Mouse (Mus musculus): ENCODE measurements around the gene Slk. TPM values are rescaled to one million over a fixed set of nuclear protein-coding genes. Genes with fewer than 3 reads are reported as not detected.
A peak's percentile ranks its signal among the peaks of the same experiment; 100 is the strongest.

Gene Slk
- total and polyA plus RNA-seq, 3 experiments, result 21.1 to 33.6 (median 25.5) TPM

DNA sequence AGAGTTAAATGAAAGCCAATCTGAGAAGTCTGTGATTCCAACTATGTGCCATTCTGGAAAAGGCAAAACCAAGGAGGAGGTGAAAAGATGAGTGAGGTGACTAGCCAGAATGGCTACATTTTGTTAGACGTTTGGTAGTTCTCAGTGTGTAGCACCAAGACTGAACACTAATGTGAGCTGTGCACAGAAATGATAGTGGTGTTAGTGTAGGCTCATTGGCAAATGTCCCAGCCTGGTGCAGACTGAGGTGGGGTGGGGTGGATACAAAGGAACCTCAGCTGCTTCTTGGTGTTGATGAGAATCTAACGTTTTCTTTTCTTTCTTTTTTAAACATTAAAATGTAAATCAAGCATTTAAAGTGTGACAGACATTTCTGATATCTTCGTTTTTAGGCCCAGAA is 29.0 kb downstream of the Slk start:
- TF ChIP-seq E2F4 (IDR thresholded peaks at IDR 0.05; ENCODE audit: insufficient replicate concordance, low read depth, low read length) (no peak), NRF1 (IDR thresholded peaks at IDR 0.05; ENCODE audit: low read depth, low read length) (no peak), SIN3A (IDR thresholded peaks at IDR 0.05; ENCODE audit: low read length) (no peak), MEF2A (IDR thresholded peaks at IDR 0.05; ENCODE audit: borderline replicate concordance, low read depth, low read length) (no peak), PAX5 (IDR thresholded peaks at IDR 0.05; ENCODE audit: low read length) (no peak), ELF1 (IDR thresholded peaks at IDR 0.05; ENCODE audit: low read depth, low read length) (no peak), USF2 (conservative IDR thresholded peaks at IDR 0.05; ENCODE audit: low read depth, low read length) (no peak), IRF4 (IDR thresholded peaks at IDR 0.05; ENCODE audit: low read depth, low read length) (no peak), JUND (conservative IDR thresholded peaks at IDR 0.05; ENCODE audit: low read depth, low read length) (no peak), ZMIZ1 (IDR thresholded peaks at IDR 0.05; ENCODE audit: low read depth, low read length) (no peak), POLR2AphosphoS2 (IDR thresholded peaks at IDR 0.05; ENCODE audit: low read depth, low read length) (no peak)
- H3K9me3 ChIP-seq (replicated peaks; ENCODE audit: low read length), result no peaks in the 10 kb centered on the region
- no peaks in the 10 kb centered on the region for H3K4me1 ChIP-seq (ENCODE audit: control insufficient read depth in 1 of 2, insufficient read depth in 2 of 2)
- no peak overlapping the region for H3K4me2 ChIP-seq (ENCODE audit: insufficient read depth, low read depth, poor library complexity, severe bottlenecking)
- no peak overlapping the region for H3K9ac ChIP-seq (ENCODE audit: insufficient read depth, low read depth)
- no peak for DNase-seq (ENCODE audit: extremely low read depth)
- in situ Hi-C loops (cut with MboI; ENCODE audit: low pct_ligation_motif_present, low pct_unique_long_range_greater_than_20kb, low sequenced_read_pairs), result no loop called here
- H3K79me2 ChIP-seq (replicated peaks; ENCODE audit: control insufficient read depth, extremely low read depth, insufficient read depth, poor library complexity, severe bottlenecking), result no peaks in the 10 kb centered on the region
- H3K4me3 ChIP-seq (replicated peaks in 1 of 3; ENCODE audit: low read depth in 2 of 3, low read length in 2 of 3, poor library complexity in 1 of 3), result no peak overlapping the region
- H3K27ac ChIP-seq (ENCODE audit: insufficient read depth, low read depth), result no peak overlapping the region
- no peaks in the 10 kb centered on the region for H3K27me3 ChIP-seq (replicated peaks)
- dilution Hi-C loops (cut with MboI; ENCODE audit: extremely low pct_ligation_motif_present, extremely low pct_unique_long_range_greater_than_20kb, low sequenced_read_pairs), result no loop called here
- peaks cover 5 to 34% of the 10 kb centered on the region in 2 experiments for H3K36me3 ChIP-seq (replicated peaks in 1 of 2; ENCODE audit: control insufficient read depth in 1 of 2, insufficient read depth in 1 of 2, low read length in 1 of 2)

DNA sequence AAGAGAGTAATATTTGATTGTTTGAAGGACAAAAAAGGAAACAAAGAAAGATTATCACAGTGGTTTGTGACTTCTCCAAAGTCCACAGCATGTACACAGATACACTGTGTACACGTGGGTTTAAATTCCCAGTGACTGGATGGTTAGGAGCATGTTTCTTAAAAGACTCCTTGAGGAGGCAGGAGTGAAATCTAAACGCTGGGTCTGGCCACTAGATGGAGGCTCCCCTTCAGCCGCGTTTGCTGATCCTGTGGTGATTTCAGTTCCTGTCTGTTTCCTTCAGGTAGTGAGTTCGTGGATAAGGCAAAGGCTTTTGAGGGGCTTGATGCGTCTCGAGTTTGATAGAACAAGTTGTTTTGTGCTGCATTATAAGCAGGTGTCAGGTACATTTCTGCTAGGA is 34.0 kb downstream of the Slk start:
- Histone ChIP-seq H3K9ac (ENCODE audit: insufficient read depth, low read depth) (no peak overlapping the region), H3K4me2 (ENCODE audit: insufficient read depth, low read depth, poor library complexity, severe bottlenecking) (no peak overlapping the region), H3K9me3 (replicated peaks; ENCODE audit: low read length) (no peaks in the 10 kb centered on the region), H3K27ac (ENCODE audit: insufficient read depth, low read depth) (no peak overlapping the region), H3K36me3 (replicated peaks in 1 of 2; ENCODE audit: control insufficient read depth in 1 of 2, insufficient read depth in 1 of 2, low read length in 1 of 2) (peaks cover 20 to 66% of the 10 kb centered on the region in 2 experiments), H3K27me3 (replicated peaks) (no peaks in the 10 kb centered on the region), H3K4me1 (ENCODE audit: control insufficient read depth in 1 of 2, insufficient read depth in 2 of 2) (no peaks in the 10 kb centered on the region), H3K4me3 (replicated peaks in 1 of 3; ENCODE audit: low read depth in 2 of 3, low read length in 2 of 3, poor library complexity in 1 of 3) (no peak overlapping the region), H3K79me2 (replicated peaks; ENCODE audit: control insufficient read depth, extremely low read depth, insufficient read depth, poor library complexity, severe bottlenecking) (no peaks in the 10 kb centered on the region)
- TF ChIP-seq ETS1 (conservative IDR thresholded peaks at IDR 0.05; ENCODE audit: low read depth, low read length) (no peak), SMC3 (IDR thresholded peaks at IDR 0.05; ENCODE audit: low read depth, low read length) (peak; percentile 22), CTCF (conservative IDR thresholded peaks at IDR 0.05 in 1 of 2, IDR thresholded peaks at IDR 0.05 in 1 of 2; ENCODE audit: low read depth in 2 of 2, low read length in 2 of 2) (peak in 1 of 2 experiments; percentile 49; a peak in 2 of 4 replicates), TCF12 (IDR thresholded peaks at IDR 0.05; ENCODE audit: low read depth, low read length) (no peak), IRF4 (IDR thresholded peaks at IDR 0.05; ENCODE audit: low read depth, low read length) (no peak)
- dilution Hi-C loops (cut with MboI; ENCODE audit: extremely low pct_ligation_motif_present, extremely low pct_unique_long_range_greater_than_20kb, low sequenced_read_pairs) (no loop called here), in situ Hi-C loops (cut with MboI; ENCODE audit: low pct_ligation_motif_present, low pct_unique_long_range_greater_than_20kb, low sequenced_read_pairs) (no loop called here)
- no peak for DNase-seq (ENCODE audit: extremely low read depth)

Data from CH12.LX (cell line).